Mouse (Mus musculus) bone marrow macrophage, adult 2 months (primary cell): ENCODE results near the gene Pam16.

ENCODE experiments used
- CTCF ChIP-seq: IDR thresholded peaks from 2 replicates; pipeline ENCODE4 v1.5.1; 2012; ENCODE audit warnings: low read depth, mild to moderate bottlenecking, low read length, moderate library complexity
- POLR2A ChIP-seq: IDR thresholded peaks from 2 replicates; pipeline ENCODE4 v1.6.1; 2012; ENCODE audit warnings: mild to moderate bottlenecking, low read depth, low read length, borderline replicate concordance

- TF ChIP-seq CTCF: no peak
- TF ChIP-seq POLR2A: no peak
These were observed 28.6 kb downstream of the Pam16 start for GRCm38 (mm10) chr16:4596141-4596728.
